Mouse (Mus musculus) testis, adult 2 months (tissue): ENCODE data around the gene Dnm2.

ENCODE experiments used
- CTCF ChIP-seq: fragments of 200-500 bp; IDR thresholded peaks from 2 replicates; pipeline ENCODE4 v1.5.1; 2012; ENCODE audit warnings: low read depth, mild to moderate bottlenecking, inconsistent platforms, low read length, moderate library complexity; ENCODE audit not compliant: control insufficient read depth, insufficient read depth, insufficient replicate concordance
- POLR2A ChIP-seq: fragments of 200-500 bp; IDR thresholded peaks from 2 replicates; pipeline ENCODE4 v1.6.1; 2012; ENCODE audit warnings: low read depth, mild to moderate bottlenecking, inconsistent platforms, low read length, moderate library complexity; ENCODE audit not compliant: control insufficient read depth

DNA sequence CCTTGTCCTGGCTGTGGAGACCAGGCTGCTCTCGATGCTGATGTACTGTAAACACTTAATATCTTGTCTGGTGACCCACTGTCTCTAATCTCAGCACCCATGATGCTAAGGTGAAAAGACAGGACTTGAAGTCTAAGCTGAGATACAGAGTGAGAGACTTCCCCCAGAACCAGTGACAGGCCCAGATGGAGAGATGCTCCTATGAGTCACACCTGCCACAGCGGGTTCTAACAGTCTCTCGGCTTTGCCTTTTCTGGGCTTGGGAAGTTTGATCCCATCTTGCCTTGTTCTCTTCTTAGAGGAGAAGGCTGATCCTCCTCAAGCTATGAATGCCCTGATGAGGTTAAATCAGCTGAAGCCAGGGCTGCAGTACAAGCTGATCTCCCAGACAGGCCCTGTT, 27.5 kb upstream of the Dnm2 start:
- TF ChIP-seq CTCF = no peak
- no peak for TF ChIP-seq POLR2A
